28 mouse cellular contexts compared by ENCODE assay signal in the genomic region with DNA sequence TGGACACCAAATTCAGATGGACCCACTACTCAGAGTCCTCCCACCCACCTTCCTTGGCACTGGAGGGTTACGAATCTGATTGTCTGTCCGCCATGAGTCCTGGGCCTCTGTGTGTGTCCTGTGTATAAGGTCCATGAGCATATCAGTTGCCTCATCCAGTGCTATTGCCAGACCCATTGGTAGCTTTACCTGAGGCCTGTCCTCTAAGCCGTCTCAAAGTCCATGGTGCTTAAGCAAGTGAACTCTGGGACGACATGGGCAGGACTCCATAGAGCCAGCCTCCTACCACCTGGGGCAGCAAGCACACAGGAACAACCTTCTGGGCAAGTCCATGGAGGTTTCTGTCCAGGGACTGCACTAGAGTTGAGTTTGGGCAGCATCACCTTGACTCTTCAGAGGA. TPM values are rescaled to one million over a fixed set of nuclear protein-coding genes. Genes with fewer than 3 reads are reported as not detected.
DNase-seq lines count a peak whose midpoint lies in the region; ATAC-seq and TF ChIP-seq lines count a peak whose summit lies in the region.
"Had no signal": no experiment of that assay in that cellular context is flagged by ENCODE, and none has a peak within 500 bp of the region (broad histone marks: within the 10 kb centered on the region; RNA-seq: fewer than 3 reads in every experiment).

No protein-coding gene starts in this region.

- ATAC-seq in intestine, embryonic 16.5 days = peak; percentile 79
- no peak for ATAC-seq in intestine, embryonic 15.5 days
- peak; percentile 86 for ATAC-seq in liver, postnatal 0 days
- no peak for ATAC-seq in liver, embryonic 12.5 days
- peak; percentile 69 for ATAC-seq in intestine, postnatal 0 days
- 0 out of 2 replicates have a peak, but pooled peaks have one; percentile 17 for ATAC-seq in monocyte, adult 5-6 weeks (replicated peaks; ENCODE audit: insufficient number of reproducible peaks, low FRiP score, low TSS enrichment, poor library complexity, severe bottlenecking)
- ATAC-seq: forebrain, embryonic 15.5 days; Patski had no signal

- DNase-seq in liver, postnatal 0 days = no peak
- no peak for DNase-seq in cerebellum, postnatal 25 days
- DNase-seq: adrenal gland, postnatal 10 days; adrenal gland, postnatal 36 days; B cell, adult 2 months; cerebellum, adult 18-20 months; cerebellum, adult 9-10 months; cerebellum, postnatal 36 days; embryo, embryonic 11 days; gastrocnemius, postnatal 25 days; heart, adult 2 months had no signal

- TF ChIP-seq EP300 in liver, postnatal 0 days (IDR thresholded peaks at IDR 0.05; ENCODE audit: low read depth) = no peak

- no peak for TF ChIP-seq CTCF in liver, postnatal 0 days (IDR thresholded peaks at IDR 0.05; ENCODE audit: low read depth)
- 0 out of 2 replicates have a peak, but pooled peaks have one; percentile 11 for TF ChIP-seq CTCF in intestine, postnatal 0 days (IDR thresholded peaks at IDR 0.05; ENCODE audit: low read depth)

- no peak overlapping the region for H3K4me2 ChIP-seq in intestine, embryonic 16.5 days (ENCODE audit: low read depth, low read length)
- H3K4me2 ChIP-seq in intestine, embryonic 15.5 days (replicated peaks) = no peak overlapping the region
- no peak overlapping the region for H3K4me2 ChIP-seq in liver, postnatal 0 days (ENCODE audit: low read depth, low read length)
- no peak overlapping the region for H3K4me2 ChIP-seq in liver, embryonic 12.5 days
- no peak overlapping the region for H3K4me2 ChIP-seq in intestine, postnatal 0 days (replicated peaks; ENCODE audit: low read depth)
- H3K4me2 ChIP-seq: embryonic facial prominence, embryonic 13.5 days; forebrain, embryonic 12.5 days; forebrain, embryonic 15.5 days; hindbrain, embryonic 12.5 days; hindbrain, embryonic 15.5 days had no signal

- H3K4me1 ChIP-seq in intestine, embryonic 16.5 days (ENCODE audit: control insufficient read depth, insufficient read depth, low read length) = no peaks in the 10 kb centered on the region
- H3K4me1 ChIP-seq in intestine, embryonic 15.5 days (replicated peaks) = no peaks in the 10 kb centered on the region
- H3K4me1 ChIP-seq in liver, postnatal 0 days (ENCODE audit: insufficient read depth) = no peaks in the 10 kb centered on the region
- H3K4me1 ChIP-seq in liver, embryonic 12.5 days = no peaks in the 10 kb centered on the region
- H3K4me1 ChIP-seq in intestine, postnatal 0 days (replicated peaks; ENCODE audit: control insufficient read depth, insufficient read depth, low read length) = no peaks in the 10 kb centered on the region
- H3K4me1 ChIP-seq: embryonic facial prominence, embryonic 10.5 days; forebrain, embryonic 12.5 days; forebrain, embryonic 15.5 days; hindbrain, embryonic 12.5 days; hindbrain, embryonic 15.5 days had no signal

- no peaks in the 10 kb centered on the region for H3K36me3 ChIP-seq in intestine, embryonic 16.5 days (ENCODE audit: control insufficient read depth, insufficient read depth, low read length)
- H3K36me3 ChIP-seq in intestine, embryonic 15.5 days = no peaks in the 10 kb centered on the region
- H3K36me3 ChIP-seq in liver, postnatal 0 days (replicated peaks; ENCODE audit: insufficient read depth, low read length) = no peaks in the 10 kb centered on the region
- no peaks in the 10 kb centered on the region for H3K36me3 ChIP-seq in liver, embryonic 12.5 days
- no peaks in the 10 kb centered on the region for H3K36me3 ChIP-seq in intestine, postnatal 0 days (ENCODE audit: control insufficient read depth, insufficient read depth)
- H3K36me3 ChIP-seq: embryonic facial prominence, embryonic 10.5 days; embryonic facial prominence, embryonic 13.5 days; forebrain, embryonic 12.5 days; forebrain, embryonic 15.5 days; G1E; heart, embryonic 10.5 days; hindbrain, embryonic 12.5 days had no signal

- 85% methylated on average over 4 of the region's 4 CpGs for WGBS in intestine, embryonic 16.5 days
- 84% methylated on average over 4 of the region's 4 CpGs for WGBS in intestine, embryonic 15.5 days
- 72% methylated on average over 4 of the region's 4 CpGs for WGBS in liver, postnatal 0 days (ENCODE audit: insufficient replicate concordance)
- 89% methylated on average over 4 of the region's 4 CpGs for WGBS in liver, embryonic 12.5 days (ENCODE audit: insufficient replicate concordance)
- 81% methylated on average over 4 of the region's 4 CpGs for WGBS in intestine, postnatal 0 days

- no peak overlapping the region for H3K9ac ChIP-seq in intestine, embryonic 16.5 days (ENCODE audit: low read depth, low read length)
- no peak overlapping the region for H3K9ac ChIP-seq in intestine, embryonic 15.5 days
- H3K9ac ChIP-seq in liver, postnatal 0 days (replicated peaks) = no peak overlapping the region
- no peak overlapping the region for H3K9ac ChIP-seq in liver, embryonic 12.5 days
- no peak overlapping the region for H3K9ac ChIP-seq in intestine, postnatal 0 days (ENCODE audit: low read depth, low read length)
- H3K9ac ChIP-seq: embryonic facial prominence, embryonic 13.5 days; forebrain, embryonic 12.5 days; forebrain, embryonic 15.5 days; hindbrain, embryonic 12.5 days; hindbrain, embryonic 15.5 days had no signal

- no peaks in the 10 kb centered on the region for H3K27me3 ChIP-seq in intestine, embryonic 16.5 days (replicated peaks; ENCODE audit: control insufficient read depth, insufficient read depth, low read length)
- H3K27me3 ChIP-seq in intestine, embryonic 15.5 days (replicated peaks) = no peaks in the 10 kb centered on the region
- H3K27me3 ChIP-seq in liver, postnatal 0 days (ENCODE audit: insufficient read depth, low read length) = no peaks in the 10 kb centered on the region
- H3K27me3 ChIP-seq in liver, embryonic 12.5 days (replicated peaks) = no peaks in the 10 kb centered on the region
- H3K27me3 ChIP-seq in intestine, postnatal 0 days (replicated peaks; ENCODE audit: control insufficient read depth, insufficient read depth, low read length) = no peaks in the 10 kb centered on the region
- H3K27me3 ChIP-seq: forebrain, embryonic 12.5 days; forebrain, embryonic 15.5 days; hindbrain, embryonic 12.5 days; hindbrain, embryonic 15.5 days had no signal

- H3K27ac ChIP-seq in intestine, embryonic 16.5 days (ENCODE audit: low read length) = no peak overlapping the region
- H3K27ac ChIP-seq in intestine, embryonic 15.5 days = no peak overlapping the region
- no peak overlapping the region for H3K27ac ChIP-seq in liver, postnatal 0 days (ENCODE audit: low read depth)
- no peak overlapping the region for H3K27ac ChIP-seq in liver, embryonic 12.5 days
- H3K27ac ChIP-seq in intestine, postnatal 0 days (ENCODE audit: low read depth, low read length) = no peak overlapping the region
- H3K27ac ChIP-seq: embryonic facial prominence, embryonic 10.5 days; embryonic facial prominence, embryonic 13.5 days; forebrain, embryonic 12.5 days; forebrain, embryonic 15.5 days; heart, adult 2 months; heart, embryonic 10.5 days; hindbrain, embryonic 12.5 days; hindbrain, embryonic 15.5 days had no signal

- H3K9me3 ChIP-seq in intestine, embryonic 16.5 days (ENCODE audit: control insufficient read depth, low read length) = no peaks in the 10 kb centered on the region
- no peaks in the 10 kb centered on the region for H3K9me3 ChIP-seq in intestine, embryonic 15.5 days
- no peaks in the 10 kb centered on the region for H3K9me3 ChIP-seq in liver, postnatal 0 days (ENCODE audit: low read length)
- H3K9me3 ChIP-seq in liver, embryonic 12.5 days (replicated peaks) = no peaks in the 10 kb centered on the region
- H3K9me3 ChIP-seq in intestine, postnatal 0 days (ENCODE audit: control insufficient read depth) = no peaks in the 10 kb centered on the region
- H3K9me3 ChIP-seq: embryonic facial prominence, embryonic 10.5 days; embryonic facial prominence, embryonic 13.5 days; forebrain, embryonic 12.5 days; forebrain, embryonic 15.5 days; heart, embryonic 10.5 days; hindbrain, embryonic 12.5 days; hindbrain, embryonic 15.5 days had no signal

- H3K4me3 ChIP-seq in intestine, embryonic 16.5 days (ENCODE audit: low read length) = no peak overlapping the region
- H3K4me3 ChIP-seq in intestine, embryonic 15.5 days (replicated peaks) = no peak overlapping the region
- H3K4me3 ChIP-seq in liver, postnatal 0 days (ENCODE audit: low read depth, low read length) = no peak overlapping the region
- no peak overlapping the region for H3K4me3 ChIP-seq in liver, embryonic 12.5 days
- no peak overlapping the region for H3K4me3 ChIP-seq in intestine, postnatal 0 days (ENCODE audit: low read depth, low read length)
- H3K4me3 ChIP-seq: embryonic facial prominence, embryonic 10.5 days; embryonic facial prominence, embryonic 13.5 days; erythroblast, embryonic 14.5 days; forebrain, embryonic 12.5 days; forebrain, embryonic 15.5 days; heart, adult 2 months; heart, embryonic 10.5 days; hindbrain, embryonic 12.5 days; hindbrain, embryonic 15.5 days had no signal

RNA-seq across cellular contexts. Expression of a gene that starts 54.6 kb away (rescaled TPM):
- 10.0 and 11.6 TPM in 2 replicates for polyA plus RNA-seq in intestine, embryonic 16.5 days (2015; fragmentation: Nextera tagmentation; extraction: Ambion mirVana)
- polyA plus RNA-seq in intestine, embryonic 15.5 days (2015; fragmentation: Nextera tagmentation; extraction: Ambion mirVana) = 12.7 and 15.6 TPM in 2 replicates
- polyA plus RNA-seq in liver, postnatal 0 days (2015; fragmentation: Nextera tagmentation; extraction: Ambion mirVana) = 0.04 TPM in 1 of 2 replicates, not detected in the other
- 0.86 and 1.2 TPM in 2 replicates for polyA plus RNA-seq in liver, embryonic 12.5 days (2016; fragmentation: Nextera tagmentation; extraction: Ambion mirVana)
- polyA plus RNA-seq in intestine, postnatal 0 days (2015; fragmentation: Nextera tagmentation; extraction: Ambion mirVana) = 4.5 and 4.7 TPM in 2 replicates
- total RNA-seq in monocyte, adult 5-6 weeks (2017) = 0.32 TPM in 1 of 3 replicates, not detected in the others
- total RNA-seq: CH12.LX; hematopoietic stem cell, adult 5-6 weeks had no signal
- polyA plus RNA-seq: erythroblast, embryonic 14.5 days; G1E; Patski had no signal

Comparison
In these comparisons a context has a peak if more than half of its experiments do, and no peak if none do; other contexts are left out.
1. ATAC-seq: peak in intestine, embryonic 16.5 days (single experiment), liver, postnatal 0 days (single experiment), intestine, postnatal 0 days (single experiment) and monocyte, adult 5-6 weeks (single experiment); none in intestine, embryonic 15.5 days (single experiment) and liver, embryonic 12.5 days (single experiment).